Mouse (Mus musculus) midbrain, embryonic 16.5 days (tissue): Measurements from ENCODE around the gene Cnnm2. TPM values are rescaled to one million over a fixed set of nuclear protein-coding genes. Genes with fewer than 3 reads are reported as not detected.
A peak's percentile ranks its signal among the peaks of the same experiment; 100 is the strongest.
"Not testable (repeated sequence)": the region's sequence is repeated elsewhere in the genome, so short reads cannot be mapped to it uniquely, and the experiment has no call there.

Experiments used
- ATAC-seq: fragments of 200-750 bp; cut with Nextera tagmentation; 2 replicates; pipeline ENCODE4 v1.8.0; 2017; ENCODE audit warnings: moderate TSS enrichment
- H3K27ac ChIP-seq: fragments of 300-500 bp; sonication (generic); 2 replicates; pipeline ENCODE4 v1.5.1; 2014; ENCODE audit warnings: mild to moderate bottlenecking, low read length, mixed read lengths
- H3K27me3 ChIP-seq: fragments of 300-500 bp; sonication (generic); 2 replicates; pipeline ENCODE4 v1.6.1; 2014; ENCODE audit warnings: low read depth, low read length, mixed read lengths; ENCODE audit not compliant: control insufficient read depth, insufficient read depth
- H3K36me3 ChIP-seq: fragments of 300-500 bp; sonication (generic); 2 replicates; pipeline ENCODE4 v1.6.1; 2014; ENCODE audit warnings: mild to moderate bottlenecking, low read length, moderate library complexity, mixed read lengths; ENCODE audit not compliant: control insufficient read depth, insufficient read depth
- H3K4me1 ChIP-seq: fragments of 300-500 bp; sonication (generic); 2 replicates; pipeline ENCODE4 v1.6.1; 2014; ENCODE audit warnings: mild to moderate bottlenecking, low read length, mixed read lengths; ENCODE audit not compliant: control insufficient read depth, insufficient read depth
- H3K4me2 ChIP-seq: fragments of 300-500 bp; sonication (generic); 2 replicates; pipeline ENCODE4 v1.6.1; 2014; ENCODE audit warnings: mild to moderate bottlenecking, low read length, mixed read lengths
- H3K4me3 ChIP-seq: fragments of 300-500 bp; sonication (generic); 2 replicates; pipeline ENCODE4 v1.5.1; 2014; ENCODE audit warnings: low read depth, mild to moderate bottlenecking, low read length, moderate library complexity, mixed read lengths
- H3K9ac ChIP-seq: fragments of 300-500 bp; sonication (generic); 2 replicates; pipeline ENCODE4 v1.6.1; 2014; ENCODE audit warnings: low read depth, low read length, mixed read lengths
- H3K9me3 ChIP-seq: fragments of 300-500 bp; sonication (generic); replicated peaks from 2 replicates; pipeline ENCODE4 v1.6.1; 2014; ENCODE audit warnings: mild to moderate bottlenecking, low read length, mixed read lengths; ENCODE audit not compliant: control insufficient read depth, poor library complexity, severe bottlenecking
- WGBS: fragments of 180-500 bp; shearing (Covaris S2); extraction: QIAGEN DNeasy Blood & Tissue Kit; methylation state at CpG from one replicate; pipeline ENCODE4 v1.1.7; 2014; 5-methylcytosine and 5-hydroxymethylcytosine counted together
- polyA plus RNA-seq: library from polyadenylated mRNA; unstranded; fragments of >200 nt; fragmentation: Nextera tagmentation; extraction: Ambion mirVana; gene quantifications from 2 replicates; pipeline ENCODE4 v1.2.1, GENCODE M21; 2015

Cnnm2 gene
- polyA plus RNA-seq, 1 experiment from 2014 or later = 6.8 TPM

DNA sequence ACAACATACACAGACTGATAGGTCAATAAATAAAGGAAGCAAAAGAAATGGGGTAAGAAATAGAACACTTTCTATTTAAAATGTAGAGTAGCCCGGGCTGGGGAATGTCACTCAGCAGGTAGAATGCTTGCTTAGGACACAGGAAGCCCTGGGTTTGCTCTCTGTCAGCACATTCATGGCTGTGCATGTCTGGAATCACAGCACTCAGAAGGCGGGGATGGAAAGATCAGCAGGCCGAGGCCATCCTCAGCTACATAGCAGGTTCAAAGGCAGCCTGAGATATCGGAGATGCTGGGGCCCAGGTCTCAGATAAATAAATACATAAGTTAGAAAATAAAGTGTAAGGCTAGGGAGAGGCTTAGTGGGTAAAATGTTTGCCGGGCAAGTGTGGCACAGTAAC is 9.2 kb upstream of the Cnnm2 start:
- H3K9ac ChIP-seq = no peak overlapping the region
- no peak overlapping the region for H3K4me3 ChIP-seq
- H3K36me3 ChIP-seq = no peaks in the 10 kb centered on the region
- H3K9me3 ChIP-seq = no peaks in the 10 kb centered on the region
- ATAC-seq = no peak
- H3K4me1 ChIP-seq = no peaks in the 10 kb centered on the region
- H3K27ac ChIP-seq = no peak overlapping the region
- no peaks in the 10 kb centered on the region for H3K27me3 ChIP-seq
- 89% methylated on average over 5 of the region's 5 CpGs for WGBS
- H3K4me2 ChIP-seq = no peak overlapping the region

DNA sequence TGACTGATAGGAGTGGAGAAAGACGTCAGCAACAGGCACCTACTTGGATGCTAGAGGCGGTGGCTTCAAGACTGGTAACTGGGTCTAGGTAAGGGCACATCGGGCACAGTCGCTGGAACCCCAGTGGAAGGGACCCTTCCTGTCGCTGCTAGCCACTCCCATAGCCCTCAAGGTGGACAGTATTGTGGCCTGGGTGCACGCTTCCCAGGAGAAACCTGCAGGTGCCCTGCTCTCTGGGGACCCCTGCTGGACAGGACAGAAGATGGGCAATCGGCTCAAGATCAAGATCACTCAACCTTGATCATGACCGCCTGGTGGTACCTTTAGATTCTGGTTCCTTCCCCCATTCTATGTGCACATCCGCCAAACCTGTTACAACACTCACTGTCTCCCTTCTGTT is 6.3 kb upstream of the Cnnm2 start:
- Histone ChIP-seq H3K4me3 (no peak overlapping the region), H3K27ac (no peak overlapping the region), H3K27me3 (peaks cover 2% of the 10 kb centered on the region; the same call in 1 of the 2 replicates), H3K36me3 (no peaks in the 10 kb centered on the region), H3K9me3 (no peaks in the 10 kb centered on the region), H3K4me2 (no peak overlapping the region), H3K9ac (no peak overlapping the region), H3K4me1 (no peaks in the 10 kb centered on the region)
- ATAC-seq = no peak
- 58% methylated on average over 9 of the region's 9 CpGs for WGBS

DNA sequence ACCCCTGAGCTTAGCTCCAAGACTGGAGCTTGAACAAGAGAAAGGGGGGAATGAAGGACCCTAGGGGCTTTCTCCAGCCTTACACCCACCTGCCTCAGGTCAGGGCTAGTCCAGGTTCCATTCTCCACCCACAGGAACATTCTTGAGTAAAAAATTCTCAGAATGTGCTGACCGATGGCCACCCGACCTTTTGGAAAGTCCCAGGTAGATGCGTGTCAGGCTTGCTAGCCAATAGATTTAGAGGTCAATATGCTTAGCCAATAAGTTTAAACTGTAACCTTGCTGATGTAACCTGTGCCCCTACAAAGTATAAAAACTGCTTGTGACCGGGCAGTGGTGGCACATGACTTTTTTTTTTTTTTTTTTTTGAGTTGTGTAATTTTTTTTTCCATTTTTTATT is 5.2 kb upstream of the Cnnm2 start:
- Histone ChIP-seq H3K27me3 (peaks cover 2% of the 10 kb centered on the region; the same call in 1 of the 2 replicates), H3K9me3 (no peaks in the 10 kb centered on the region), H3K4me3 (no peak overlapping the region), H3K36me3 (no peaks in the 10 kb centered on the region), H3K27ac (no peak overlapping the region), H3K9ac (no peak overlapping the region), H3K4me1 (no peaks in the 10 kb centered on the region), H3K4me2 (no peak overlapping the region)
- no peak for ATAC-seq
- WGBS = 81% methylated on average over 4 of the region's 4 CpGs

DNA sequence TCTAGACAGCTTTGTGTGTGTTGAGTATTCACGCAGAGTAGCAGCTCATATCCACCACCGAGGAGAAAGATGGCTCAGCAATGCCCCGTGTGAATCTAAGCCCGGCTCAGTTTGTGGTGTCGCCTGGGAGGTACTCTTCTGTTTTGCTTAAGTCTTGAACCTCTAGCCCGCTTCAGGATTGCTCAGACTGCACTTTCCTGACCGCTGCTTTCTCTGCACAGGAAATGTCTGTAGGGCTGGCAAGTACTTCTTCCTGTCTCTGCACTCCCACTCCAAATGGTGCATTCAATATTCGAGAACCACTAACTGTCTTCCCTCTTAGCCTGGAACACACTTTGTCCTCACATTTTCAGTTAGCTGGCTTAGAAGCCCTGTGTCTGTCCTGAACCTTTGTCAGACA is 2.3 kb upstream of the Cnnm2 start:
- ATAC-seq = no peak
- Histone ChIP-seq H3K4me3 (no peak overlapping the region), H3K9me3 (no peaks in the 10 kb centered on the region), H3K27me3 (peaks cover 2% of the 10 kb centered on the region; the same call in 1 of the 2 replicates), H3K4me2 (no peak overlapping the region), H3K27ac (no peak overlapping the region), H3K4me1 (peaks cover 7% of the 10 kb centered on the region), H3K9ac (no peak overlapping the region), H3K36me3 (no peaks in the 10 kb centered on the region)
- 66% methylated on average over 8 of the region's 8 CpGs for WGBS

DNA sequence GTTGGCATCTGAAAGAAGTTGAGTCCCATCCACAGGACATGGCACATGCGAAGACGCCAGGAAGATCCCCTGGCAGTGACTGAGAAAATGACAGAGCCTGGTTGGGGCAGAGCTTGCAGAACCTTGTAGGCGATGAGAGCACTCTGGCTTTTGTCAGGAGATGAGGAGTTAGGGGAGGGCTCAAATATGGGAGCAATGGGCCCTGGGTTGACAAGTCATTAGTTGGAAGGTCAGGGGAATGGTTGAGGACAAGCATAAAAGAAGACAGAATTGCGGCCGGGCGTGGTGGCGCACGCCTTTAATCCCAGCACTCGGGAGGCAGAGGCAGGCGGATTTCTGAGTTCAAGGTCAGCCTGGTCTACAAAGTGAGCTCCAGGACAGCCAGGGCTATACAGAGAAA is 1.5 kb upstream of the Cnnm2 start:
- not testable (repeated sequence) for H3K9ac ChIP-seq, H3K27me3 ChIP-seq, H3K4me3 ChIP-seq, H3K4me2 ChIP-seq, ATAC-seq, H3K9me3 ChIP-seq, H3K27ac ChIP-seq, H3K36me3 ChIP-seq
- peaks cover 15% of the 10 kb centered on the region for H3K4me1 ChIP-seq
- 88% methylated on average over 10 of the region's 10 CpGs for WGBS

DNA sequence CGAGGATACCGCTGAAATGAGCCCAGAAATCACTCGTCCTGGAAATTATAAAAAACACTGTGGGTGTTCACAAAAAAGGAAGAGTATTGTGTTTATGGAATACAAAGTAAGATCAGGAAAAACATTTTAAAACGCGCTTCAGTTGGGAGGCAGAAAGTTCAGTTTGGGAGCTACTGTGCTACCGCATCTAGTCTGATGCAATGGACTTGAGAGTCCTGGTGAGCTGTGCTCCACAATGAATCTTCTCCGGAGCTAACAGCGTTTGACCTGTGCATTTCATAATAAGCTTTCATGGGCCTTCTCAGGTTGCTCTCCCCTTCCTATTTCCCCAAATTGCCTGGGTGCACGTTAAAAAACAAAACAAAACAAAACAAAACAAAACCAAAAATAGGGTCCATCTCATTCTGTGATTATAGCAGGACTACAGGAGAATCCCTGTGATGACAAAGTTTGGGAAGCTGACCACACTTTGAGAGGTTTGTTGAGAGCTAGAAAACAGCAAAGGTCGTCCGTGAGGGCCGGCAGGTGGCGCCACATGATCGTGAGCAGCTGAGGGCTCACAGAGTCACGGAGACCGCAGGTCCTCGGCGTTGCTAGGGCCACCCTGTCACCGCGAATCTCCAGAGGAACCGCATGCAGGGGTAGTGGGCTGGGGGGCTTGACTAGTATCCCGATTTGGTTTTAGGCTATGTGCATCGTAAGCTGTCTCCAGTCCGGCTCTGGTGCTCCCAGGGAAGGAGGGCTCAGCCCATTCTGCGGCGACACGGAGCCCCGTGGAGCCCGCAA is 828 bp upstream of the Cnnm2 start:
- H3K27ac ChIP-seq = peak overlapping the region; percentile 72
- 20% methylated on average over 29 of the region's 29 CpGs for WGBS
- H3K4me3 ChIP-seq = peak overlapping the region; percentile 86
- peaks cover 20% of the 10 kb centered on the region for H3K4me1 ChIP-seq
- H3K9me3 ChIP-seq = no peaks in the 10 kb centered on the region
- H3K27me3 ChIP-seq = peaks cover 2% of the 10 kb centered on the region; the same call in 1 of the 2 replicates
- no peaks in the 10 kb centered on the region for H3K36me3 ChIP-seq
- no peak overlapping the region for H3K9ac ChIP-seq
- peak overlapping the region; percentile 95 for H3K4me2 ChIP-seq
- peak; percentile 79 for ATAC-seq

DNA sequence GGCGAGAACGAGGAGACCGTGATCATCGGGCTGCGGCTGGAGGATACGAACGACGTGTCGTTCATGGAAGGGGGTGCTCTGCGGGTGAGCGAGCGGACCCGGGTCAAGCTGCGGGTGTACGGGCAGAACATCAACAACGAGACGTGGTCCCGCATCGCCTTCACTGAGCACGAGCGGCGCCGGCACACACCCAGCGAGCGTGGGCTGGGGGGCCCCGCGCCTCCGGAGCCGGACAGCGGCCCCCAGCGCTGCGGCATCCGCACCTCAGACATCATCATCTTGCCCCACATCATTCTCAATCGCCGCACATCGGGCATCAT is 535 bp downstream of the Cnnm2 start:
- H3K9me3 ChIP-seq = no peaks in the 10 kb centered on the region
- H3K4me3 ChIP-seq = peak overlapping the region; percentile 86
- peaks cover 29% of the 10 kb centered on the region for H3K4me1 ChIP-seq
- no peaks in the 10 kb centered on the region for H3K36me3 ChIP-seq
- WGBS = under 1% methylated on average over 36 of the region's 36 CpGs
- H3K27me3 ChIP-seq = peaks cover 2% of the 10 kb centered on the region; the same call in 1 of the 2 replicates
- peak overlapping the region; percentile 95 for H3K4me2 ChIP-seq
- H3K27ac ChIP-seq = peak overlapping the region; percentile 96
- ATAC-seq = peak; percentile 22
- H3K9ac ChIP-seq = peak overlapping the region; percentile 85

DNA sequence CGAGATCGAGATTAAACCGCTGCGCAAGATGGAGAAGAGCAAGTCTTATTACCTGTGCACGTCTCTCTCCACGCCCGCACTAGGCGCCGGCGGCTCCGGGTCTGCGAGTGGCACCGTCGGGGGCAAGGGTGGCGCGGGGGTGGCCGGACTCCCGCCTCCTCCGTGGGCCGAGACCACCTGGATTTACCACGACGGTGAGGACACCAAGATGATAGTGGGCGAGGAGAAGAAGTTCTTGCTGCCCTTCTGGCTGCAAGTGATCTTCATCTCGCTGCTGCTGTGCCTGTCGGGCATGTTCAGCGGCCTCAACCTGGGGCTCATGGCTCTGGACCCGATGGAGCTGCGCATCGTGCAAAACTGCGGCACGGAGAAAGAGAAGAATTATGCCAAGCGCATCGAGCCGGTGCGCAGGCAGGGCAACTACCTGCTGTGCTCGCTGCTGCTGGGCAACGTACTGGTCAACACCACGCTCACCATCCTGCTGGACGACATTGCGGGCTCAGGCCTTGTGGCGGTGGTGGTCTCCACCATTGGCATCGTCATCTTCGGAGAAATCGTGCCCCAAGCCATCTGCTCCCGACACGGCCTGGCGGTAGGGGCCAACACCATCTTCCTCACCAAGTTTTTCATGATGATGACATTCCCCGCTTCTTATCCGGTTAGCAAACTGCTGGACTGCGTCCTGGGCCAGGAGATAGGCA is 1.0 kb downstream of the Cnnm2 start:
- peak overlapping the region; percentile 86 for H3K4me3 ChIP-seq
- H3K9me3 ChIP-seq = no peaks in the 10 kb centered on the region
- peak overlapping the region; percentile 96 for H3K27ac ChIP-seq
- ATAC-seq = peak; percentile 0; the same call in 1 of the 2 replicates
- WGBS = under 1% methylated on average over 50 of the region's 50 CpGs
- H3K4me1 ChIP-seq = peaks cover 31% of the 10 kb centered on the region
- peak overlapping the region; percentile 85 for H3K9ac ChIP-seq
- H3K36me3 ChIP-seq = no peaks in the 10 kb centered on the region
- peaks cover 2% of the 10 kb centered on the region; the same call in 1 of the 2 replicates for H3K27me3 ChIP-seq
- peak overlapping the region; percentile 95 for H3K4me2 ChIP-seq

DNA sequence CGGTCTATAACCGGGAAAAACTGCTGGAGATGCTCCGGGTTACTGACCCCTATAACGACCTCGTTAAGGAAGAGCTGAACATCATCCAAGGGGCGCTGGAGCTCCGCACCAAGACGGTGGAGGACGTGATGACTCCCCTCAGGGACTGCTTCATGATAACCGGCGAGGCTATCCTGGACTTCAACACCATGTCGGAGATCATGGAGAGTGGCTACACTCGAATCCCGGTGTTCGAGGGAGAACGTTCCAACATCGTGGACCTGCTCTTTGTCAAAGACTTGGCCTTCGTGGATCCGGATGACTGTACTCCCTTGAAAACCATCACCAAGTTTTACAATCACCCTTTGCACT is 1.6 kb downstream of the Cnnm2 start:
- Histone ChIP-seq H3K27ac (no peak overlapping the region), H3K9me3 (no peaks in the 10 kb centered on the region), H3K36me3 (no peaks in the 10 kb centered on the region), H3K4me3 (peak overlapping the region; percentile 86), H3K4me2 (peak overlapping the region; percentile 95), H3K4me1 (peaks cover 31% of the 10 kb centered on the region), H3K27me3 (peaks cover 2% of the 10 kb centered on the region; the same call in 1 of the 2 replicates), H3K9ac (peak overlapping the region; percentile 85)
- under 1% methylated on average over 19 of the region's 19 CpGs for WGBS
- ATAC-seq = no peak
